Mouse (Mus musculus) CH12.LX (cell line): ENCODE data around the gene Col4a2. TPM values are rescaled to one million over a fixed set of nuclear protein-coding genes. Genes with fewer than 3 reads are reported as not detected.

Source experiments
- DNase-seq: peaks from one replicate; pipeline ENCODE4 v3.0.0-alpha.2; 2013; ENCODE audit errors: extremely low read depth
- H3K27ac ChIP-seq: 2 replicates; pipeline ENCODE4 v1.5.1; 2012; ENCODE audit warnings: low read depth, mild to moderate bottlenecking, control low read depth, moderate library complexity; ENCODE audit not compliant: insufficient read depth
- H3K27me3 ChIP-seq: replicated peaks from 2 replicates; pipeline ENCODE3; 2012; ENCODE audit warnings: inconsistent platforms
- H3K36me3 ChIP-seq, 2 experiments: replicated peaks in 1 of 2; 2 replicates each; pipeline versions ENCODE3 to v1.6.1; 2012; ENCODE audit warnings: inconsistent platforms in 1 of 2, low read length in 1 of 2, mild to moderate bottlenecking in 1 of 2, mixed read lengths in 1 of 2, moderate library complexity in 1 of 2; ENCODE audit not compliant: control insufficient read depth in 1 of 2, insufficient read depth in 1 of 2
- H3K4me1 ChIP-seq, 2 experiments: 2 replicates each; pipeline ENCODE4 v1.6.1; 2012; ENCODE audit warnings: inconsistent platforms in 1 of 2, moderate library complexity in 1 of 2; ENCODE audit not compliant: insufficient read depth in 2 of 2, control insufficient read depth in 1 of 2
- H3K4me2 ChIP-seq: 2 replicates; pipeline ENCODE4 v1.6.1; 2012; ENCODE audit warnings: low read depth, mild to moderate bottlenecking, control low read depth; ENCODE audit not compliant: poor library complexity, insufficient read depth, severe bottlenecking
- H3K4me3 ChIP-seq, 3 experiments: fragments of 150-350 bp in 1 of 3; sonication (generic) in 1 of 3; replicated peaks in 1 of 3; 2 replicates each; pipeline versions ENCODE3 to v1.5.1; 2011 to 2012; ENCODE audit warnings: low read depth in 2 of 3, low read length in 2 of 3, mild to moderate bottlenecking in 2 of 3, moderate library complexity in 2 of 3, control low read depth in 1 of 3, improper control_type of control experiment in 1 of 3, inconsistent platforms in 1 of 3, mixed read lengths in 1 of 3; ENCODE audit not compliant: poor library complexity in 1 of 3
- H3K79me2 ChIP-seq: replicated peaks from 2 replicates; pipeline ENCODE4 v1.6.1; 2012; ENCODE audit warnings: mild to moderate bottlenecking, moderate library complexity; ENCODE audit not compliant: control insufficient read depth, poor library complexity, insufficient read depth, severe bottlenecking; ENCODE audit errors: extremely low read depth
- H3K9ac ChIP-seq: 2 replicates; pipeline ENCODE4 v1.6.1; 2012; ENCODE audit warnings: low read depth, mild to moderate bottlenecking, control low read depth, moderate library complexity; ENCODE audit not compliant: insufficient read depth
- H3K9me3 ChIP-seq: replicated peaks from 2 replicates; pipeline ENCODE3; 2012; ENCODE audit warnings: low read length, inconsistent platforms, mixed read lengths
- BHLHE40 ChIP-seq: IDR thresholded peaks from 2 replicates; pipeline ENCODE4 v1.6.1; 2011; ENCODE audit warnings: mild to moderate bottlenecking, low read depth, low read length, improper control_type of control experiment
- CHD1 ChIP-seq: IDR thresholded peaks from 2 replicates; pipeline ENCODE4 v1.6.1; 2012; ENCODE audit warnings: low read depth, low read length, improper control_type of control experiment, inconsistent platforms
- CTCF ChIP-seq, 2 experiments: IDR thresholded peaks in 1 of 2; conservative IDR thresholded peaks in 1 of 2; 2 replicates each; pipeline ENCODE4 v1.5.1; 2011 to 2012; ENCODE audit warnings: low read depth in 2 of 2, low read length in 2 of 2, improper control_type of control experiment in 1 of 2, inconsistent platforms in 1 of 2, mild to moderate bottlenecking in 1 of 2, moderate library complexity in 1 of 2
- EP300 ChIP-seq: IDR thresholded peaks from 2 replicates; pipeline ENCODE4 v1.6.1; 2011; ENCODE audit warnings: low read length, improper control_type of control experiment
- ETS1 ChIP-seq: conservative IDR thresholded peaks from 2 replicates; pipeline ENCODE4 v1.6.1; 2012; ENCODE audit warnings: low read depth, mild to moderate bottlenecking, inconsistent platforms, low read length, improper control_type of control experiment, moderate library complexity
- GABPA ChIP-seq: IDR thresholded peaks from 2 replicates; pipeline ENCODE4 v1.6.1; 2012; ENCODE audit warnings: low read depth, low read length, improper control_type of control experiment, inconsistent platforms; ENCODE audit not compliant: insufficient replicate concordance
- HCFC1 ChIP-seq: IDR thresholded peaks from 2 replicates; pipeline ENCODE4 v1.6.1; 2012; ENCODE audit warnings: low read depth, mild to moderate bottlenecking, inconsistent platforms, low read length, improper control_type of control experiment
- IRF4 ChIP-seq: IDR thresholded peaks from 2 replicates; pipeline ENCODE4 v1.6.1; 2014; ENCODE audit warnings: low read depth, mild to moderate bottlenecking, inconsistent platforms, low read length, improper control_type of control experiment
- JUND ChIP-seq: conservative IDR thresholded peaks from 2 replicates; pipeline ENCODE4 v1.6.1; 2011; ENCODE audit warnings: low read depth, low read length, improper control_type of control experiment
- MAX ChIP-seq: IDR thresholded peaks from 2 replicates; pipeline ENCODE4 v1.6.1; 2011; ENCODE audit warnings: low read length, improper control_type of control experiment
- MAZ ChIP-seq: IDR thresholded peaks from 2 replicates; pipeline ENCODE4 v1.6.1; 2012; ENCODE audit warnings: low read depth, mild to moderate bottlenecking, inconsistent platforms, low read length, improper control_type of control experiment, moderate library complexity
- MXI1 ChIP-seq: IDR thresholded peaks from 2 replicates; pipeline ENCODE4 v1.6.1; 2011; ENCODE audit warnings: mild to moderate bottlenecking, low read depth, low read length, improper control_type of control experiment
- PAX5 ChIP-seq: IDR thresholded peaks from 2 replicates; pipeline ENCODE4 v1.6.1; 2012; ENCODE audit warnings: low read length, inconsistent platforms, mixed read lengths
- POLR2A ChIP-seq: IDR thresholded peaks from 2 replicates; pipeline ENCODE4 v1.6.1; 2011; ENCODE audit warnings: low read depth, mild to moderate bottlenecking, improper control_type of control experiment, low read length
- POLR2AphosphoS2 ChIP-seq: IDR thresholded peaks from 2 replicates; pipeline ENCODE4 v1.6.1; 2011; ENCODE audit warnings: low read depth, low read length, improper control_type of control experiment
- RAD21 ChIP-seq: IDR thresholded peaks from 2 replicates; pipeline ENCODE4 v1.6.1; 2011; ENCODE audit warnings: low read depth, mild to moderate bottlenecking, low read length, improper control_type of control experiment, moderate library complexity
- SIN3A ChIP-seq: IDR thresholded peaks from 2 replicates; pipeline ENCODE4 v1.6.1; 2012; ENCODE audit warnings: low read length, improper control_type of control experiment, inconsistent platforms
- SMC3 ChIP-seq: IDR thresholded peaks from 2 replicates; pipeline ENCODE4 v1.6.1; 2011; ENCODE audit warnings: low read depth, low read length, improper control_type of control experiment
- UBTF ChIP-seq: IDR thresholded peaks from 2 replicates; pipeline ENCODE4 v1.6.1; 2012; ENCODE audit warnings: low read depth, mild to moderate bottlenecking, inconsistent platforms, low read length, improper control_type of control experiment, moderate library complexity
- USF2 ChIP-seq: conservative IDR thresholded peaks from 2 replicates; pipeline ENCODE4 v1.6.1; 2011; ENCODE audit warnings: low read depth, low read length, improper control_type of control experiment
- ZNF384 ChIP-seq: IDR thresholded peaks from 2 replicates; pipeline ENCODE4 v1.6.1; 2012; ENCODE audit warnings: low read depth, low read length, improper control_type of control experiment, inconsistent platforms
- dilution Hi-C: fragments of 300-500 bp; cut with MboI; formaldehyde crosslinking; loops from 2 replicates; pipeline ENCODE4 v1.14.3; 2020; ENCODE audit warnings: low sequenced_read_pairs; ENCODE audit not compliant: extremely low pct_unique_long_range_greater_than_20kb, extremely low pct_ligation_motif_present
- in situ Hi-C: fragments of 300-500 bp; cut with MboI; formaldehyde crosslinking; loops from 3 replicates; pipeline ENCODE4 v1.14.3; 2019; ENCODE audit warnings: low sequenced_read_pairs, low pct_ligation_motif_present, low pct_unique_long_range_greater_than_20kb, mixed read lengths
- polyA plus RNA-seq: library from polyadenylated mRNA; unstranded; fragments of >175 nt; gene quantifications from 2 replicates; pipeline ENCODE4 v1.2.1, GENCODE M21; 2012; ENCODE audit warnings: low read depth; ENCODE audit not compliant: insufficient read length
- total RNA-seq, 2 experiments: library from RNA; depleted of rRNA; stranded (reverse); fragments of 300-350 nt in 1 of 2; fragments of >200 nt in 1 of 2; gene quantifications; 2 replicates each; pipeline ENCODE4 v1.2.3; 2012 to 2014

The Col4a2 gene
- total and polyA plus RNA-seq, 3 experiments: 0.04 to 0.07 TPM; not detected in 1

DNA sequence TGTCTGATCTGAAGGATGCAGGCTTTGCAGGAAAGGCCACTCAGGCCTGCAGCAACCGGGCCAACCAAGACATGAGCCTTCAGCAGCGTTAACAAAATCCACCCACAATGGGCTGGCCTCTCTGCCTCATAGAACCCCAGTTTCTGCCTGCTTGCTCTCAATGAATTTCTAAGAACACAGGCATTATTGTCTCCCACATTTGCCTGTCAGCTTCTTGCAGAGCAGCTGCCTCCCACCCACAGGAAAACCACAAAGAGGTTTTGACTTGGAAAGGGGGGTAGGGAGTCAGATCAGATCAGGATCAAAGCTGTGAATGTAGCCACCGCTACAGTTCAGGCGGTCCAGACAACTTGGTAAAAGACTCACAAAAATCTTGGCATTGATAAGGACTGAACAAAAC, 140.4 kb downstream of the Col4a2 start:
- Histone ChIP-seq H3K36me3 (peaks cover 7 to 21% of the 10 kb centered on the region in 2 experiments), H3K9me3 (no peaks in the 10 kb centered on the region), H3K4me1 (peaks cover 48 to 51% of the 10 kb centered on the region in 2 experiments), H3K27ac (peak overlapping the region; percentile 83), H3K4me2 (peak overlapping the region; percentile 46; the same call in 1 of the 2 replicates), H3K9ac (0 out of 2 replicates have a peak overlapping the region, but pooled peaks have one; percentile 11), H3K27me3 (no peaks in the 10 kb centered on the region), H3K4me3 (no peak overlapping the region), H3K79me2 (no peaks in the 10 kb centered on the region; the same call in 1 of the 2 replicates)
- TF ChIP-seq MXI1: no peak
- TF ChIP-seq HCFC1: no peak
- TF ChIP-seq BHLHE40: no peak
- no peak for TF ChIP-seq UBTF
- no peak for TF ChIP-seq PAX5
- TF ChIP-seq SIN3A: no peak
- TF ChIP-seq GABPA: no peak
- TF ChIP-seq MAX: no peak
- TF ChIP-seq USF2: no peak
- TF ChIP-seq CTCF (conservative IDR thresholded peaks at IDR 0.05 in 1 of 2, IDR thresholded peaks at IDR 0.05 in 1 of 2; ENCODE audit: low read depth in 2 of 2, low read length in 2 of 2): no peak
- TF ChIP-seq POLR2A: no peak
- TF ChIP-seq MAZ: no peak
- TF ChIP-seq RAD21: no peak; the same call in 1 of the 2 replicates
- TF ChIP-seq POLR2AphosphoS2: no peak
- TF ChIP-seq SMC3: no peak
- no peak for TF ChIP-seq CHD1
- no peak for TF ChIP-seq EP300
- no peak for TF ChIP-seq JUND
- DNase-seq: no peak
- dilution Hi-C loops (no loop called here), in situ Hi-C loops (loop anchor here (5.0 to 10.0 kb wide), 2 partner anchors 34 to 162 kb away; no protein-coding TSS in a partner anchor)

DNA sequence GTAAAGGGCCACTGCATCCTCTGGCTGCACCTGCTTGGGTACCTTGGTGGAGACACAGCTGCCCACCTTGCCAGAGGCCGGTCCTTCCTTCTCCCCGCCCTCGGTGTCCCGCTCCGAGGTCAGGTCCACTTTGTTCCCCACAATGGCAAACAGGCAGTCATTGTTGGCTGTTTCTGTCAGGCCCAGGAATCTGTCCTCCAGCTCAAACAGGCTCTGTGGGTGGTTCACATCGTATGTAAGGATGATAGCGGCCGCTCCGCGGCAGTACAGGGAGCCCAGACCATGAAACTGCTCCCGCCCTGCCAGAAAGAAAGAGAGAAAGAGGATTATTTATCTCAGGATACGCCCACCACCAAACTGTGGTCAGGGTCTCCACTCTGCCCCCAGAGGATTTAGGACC, 141.6 kb downstream of the Col4a2 start:
- Histone ChIP-seq H3K9ac (no peak overlapping the region), H3K4me1 (peaks cover 56 to 63% of the 10 kb centered on the region in 2 experiments), H3K4me3 (no peak overlapping the region), H3K9me3 (no peaks in the 10 kb centered on the region), H3K36me3 (peaks cover 7 to 20% of the 10 kb centered on the region in 2 experiments), H3K4me2 (no peak overlapping the region), H3K79me2 (no peaks in the 10 kb centered on the region; the same call in 1 of the 2 replicates), H3K27me3 (no peaks in the 10 kb centered on the region)
- dilution Hi-C loops (no loop called here), in situ Hi-C loops (loop anchor here (5.0 to 10.0 kb wide), 2 partner anchors 33 to 161 kb away; no protein-coding TSS in a partner anchor)
- DNase-seq: no peak
- TF ChIP-seq MAZ (no peak), ZNF384 (no peak), POLR2AphosphoS2 (no peak), IRF4 (no peak), ETS1 (no peak)
- TF ChIP-seq, all 38 proteins: peak for 0
- H3K27ac ChIP-seq: no peak overlapping the region
